Mouse (Mus musculus): ENCODE results near the gene Dnaja4.
"Not testable (repeated sequence)": the region's sequence is repeated elsewhere in the genome, so short reads cannot be mapped to it uniquely, and the experiment has no call there.

The Dnaja4 gene

DNA sequence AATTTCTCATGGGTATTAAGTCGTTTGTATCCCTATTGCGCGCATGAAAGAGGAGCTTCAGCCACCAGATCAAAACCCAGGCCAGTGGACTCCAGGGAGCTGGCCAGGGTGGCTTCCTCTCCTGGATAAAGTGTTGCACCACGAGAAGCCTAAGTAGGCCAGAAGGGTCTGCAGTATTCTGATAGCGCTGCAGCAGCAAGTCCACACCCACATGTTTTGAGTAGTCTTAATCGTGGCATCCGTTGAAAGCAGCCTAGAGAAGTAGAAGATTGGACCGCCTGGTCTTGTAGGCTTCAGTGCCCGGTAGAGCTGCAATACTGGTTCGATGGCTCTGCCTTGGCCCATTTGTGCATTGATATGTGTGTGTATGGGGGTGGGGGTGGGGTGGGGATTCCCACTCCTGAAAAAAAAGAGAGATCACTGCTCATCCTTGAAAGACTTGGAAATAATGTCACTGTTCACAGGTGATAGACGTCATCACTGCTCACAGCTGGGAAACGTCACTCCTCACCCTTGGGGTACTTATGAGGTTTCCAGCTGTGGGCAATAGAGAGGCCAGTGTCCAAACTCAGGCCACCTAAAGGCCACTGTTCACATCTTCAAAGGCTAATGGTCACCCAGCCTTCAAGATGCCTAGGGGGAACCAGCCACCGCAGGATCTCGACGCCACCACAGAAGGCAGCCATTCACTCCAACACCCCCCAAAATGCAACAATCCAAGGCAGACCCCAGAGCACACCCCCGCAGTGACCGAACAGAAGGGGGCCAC, at the start of gene Dnaja4:
Dnaja4 (plus strand) TSS at position 556 of the 769 bp plus-strand sequence.
- no peak for DNase-seq

GRCm38 (mm10) chr9:54649360-54649759, 49.3 kb upstream of the Dnaja4 start:
- no peak for DNase-seq

- no peak for DNase-seq
These were observed 45.9 kb upstream of the Dnaja4 start for GRCm38 (mm10) chr9:54652778-54653177.

GRCm38 (mm10) chr9:54655846-54656245, 42.8 kb upstream of the Dnaja4 start:
- no peak for DNase-seq

DNA sequence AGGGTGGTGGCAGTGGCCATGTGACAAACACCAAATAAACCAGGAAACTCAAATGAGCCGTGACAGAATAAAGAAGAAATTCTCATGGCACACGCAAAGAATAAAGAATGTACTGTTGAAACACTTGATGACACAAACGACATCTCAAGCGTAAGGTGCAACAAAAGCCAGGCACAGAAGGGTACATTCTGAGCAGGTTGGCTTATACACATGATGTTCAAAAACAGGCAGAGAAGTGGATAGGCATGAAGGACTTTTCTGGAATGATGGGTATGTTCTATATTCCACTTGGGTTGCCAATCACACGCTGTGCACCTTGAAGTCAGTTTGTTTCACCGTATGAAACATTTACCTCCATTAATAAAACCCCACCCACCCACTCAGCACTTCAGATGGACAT, 42.3 kb upstream of the Dnaja4 start:
- DNase-seq: no peak

- no peak for DNase-seq
These were observed 39.9 kb upstream of the Dnaja4 start for GRCm38 (mm10) chr9:54658773-54659172.

DNA sequence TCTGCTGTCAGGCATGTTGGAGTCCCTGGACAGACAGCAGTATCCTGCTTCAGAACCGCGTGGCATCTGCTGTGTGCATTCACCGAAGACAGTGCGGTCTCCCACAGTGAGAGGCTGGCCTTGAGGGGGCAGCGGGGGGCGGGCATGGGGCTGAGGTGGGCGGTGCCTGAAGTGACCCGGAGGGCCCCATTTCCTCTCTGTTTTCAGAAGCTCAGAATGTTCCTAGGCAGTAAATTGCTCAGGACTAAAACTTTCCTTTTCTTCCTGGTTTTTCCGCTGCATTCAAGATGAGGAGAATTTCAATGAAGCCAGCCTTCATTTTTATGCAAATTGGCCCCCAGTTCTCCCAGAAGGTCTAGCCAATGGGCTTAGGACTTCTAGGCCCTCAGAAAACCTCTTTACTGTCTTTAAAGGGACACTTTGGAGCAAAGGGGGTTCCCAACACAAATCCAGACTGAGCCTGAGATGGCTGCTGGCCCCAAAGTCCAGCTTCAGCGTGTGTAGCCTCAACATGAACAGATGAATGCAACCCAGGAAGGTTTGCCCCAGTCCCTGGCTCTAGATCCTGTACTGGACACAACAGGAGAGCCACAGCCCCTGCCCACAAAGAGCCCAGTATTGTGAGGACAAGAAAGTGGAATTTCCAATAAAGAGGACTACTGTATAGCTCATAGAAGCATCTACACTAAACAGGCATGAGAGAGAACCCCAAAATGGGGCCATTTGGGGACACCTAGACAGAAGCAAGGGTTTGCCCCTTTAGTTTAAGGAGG, 36.9 kb upstream of the Dnaja4 start, which contains the start of gene Acsbg1:
Acsbg1 (minus strand) TSS at position 266 of the 773 bp plus-strand sequence.
- DNase-seq: no peak

DNA sequence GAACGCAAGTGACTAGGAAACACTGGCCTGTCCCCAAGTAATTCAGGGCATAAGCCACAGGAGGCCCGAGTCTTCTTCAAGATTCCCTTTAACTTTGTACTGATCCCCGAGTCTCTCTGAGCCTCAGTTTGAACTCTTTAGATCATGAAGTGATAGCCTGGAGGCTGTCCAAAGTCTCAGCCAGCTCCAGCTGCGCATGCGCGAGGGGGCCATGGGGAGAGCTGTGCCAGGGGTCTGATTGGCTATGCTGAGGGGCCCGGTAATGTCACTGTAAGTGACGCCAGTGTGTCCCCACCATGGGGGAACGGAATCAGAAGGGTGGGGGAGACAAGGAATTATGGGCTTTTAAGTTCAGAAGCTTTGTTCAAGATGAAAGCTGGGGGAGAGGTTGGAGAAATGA, 34.3 kb upstream of the Dnaja4 start:
- DNase-seq: no peak

DNA sequence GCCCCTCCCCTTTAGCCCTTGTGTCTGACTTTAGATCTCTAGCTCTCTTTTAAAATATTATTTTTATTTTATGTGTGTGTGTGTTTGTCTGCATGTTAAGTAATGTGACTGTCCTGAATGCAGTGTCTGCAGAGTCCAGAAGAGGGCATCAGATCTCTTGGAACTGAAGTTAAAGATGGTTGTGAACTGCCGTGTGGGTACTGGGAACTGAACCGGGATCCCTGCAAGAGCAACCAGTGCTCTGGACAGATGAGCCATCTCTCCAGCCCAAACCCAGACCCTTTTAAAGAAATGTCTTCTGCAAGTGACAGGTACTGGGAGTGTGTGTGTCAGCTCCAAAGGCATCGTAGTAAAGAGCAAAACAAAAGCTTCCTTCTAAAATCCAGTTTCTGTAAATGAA, 32.6 kb upstream of the Dnaja4 start:
- DNase-seq: no peak

DNA sequence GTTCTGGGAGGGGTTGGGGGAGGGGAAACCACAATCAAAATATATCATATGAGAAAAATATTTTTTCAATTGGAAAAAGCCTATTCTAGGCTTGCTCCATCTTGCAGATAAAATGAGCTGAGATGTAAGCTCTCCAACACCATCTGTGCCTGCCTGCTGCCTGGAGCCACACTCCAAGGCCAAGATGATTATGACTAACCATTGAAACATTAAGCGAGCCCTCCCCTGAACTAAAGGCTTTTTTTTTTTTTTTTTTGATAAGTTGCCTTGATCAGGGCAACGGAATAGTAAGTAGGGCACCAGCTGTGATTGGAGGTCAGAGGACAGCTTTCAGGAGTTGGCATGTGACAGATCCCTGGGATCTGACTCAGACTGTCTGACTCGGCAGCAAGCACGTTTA, 30.2 kb upstream of the Dnaja4 start:
- DNase-seq: peak; percentile 40

DNA sequence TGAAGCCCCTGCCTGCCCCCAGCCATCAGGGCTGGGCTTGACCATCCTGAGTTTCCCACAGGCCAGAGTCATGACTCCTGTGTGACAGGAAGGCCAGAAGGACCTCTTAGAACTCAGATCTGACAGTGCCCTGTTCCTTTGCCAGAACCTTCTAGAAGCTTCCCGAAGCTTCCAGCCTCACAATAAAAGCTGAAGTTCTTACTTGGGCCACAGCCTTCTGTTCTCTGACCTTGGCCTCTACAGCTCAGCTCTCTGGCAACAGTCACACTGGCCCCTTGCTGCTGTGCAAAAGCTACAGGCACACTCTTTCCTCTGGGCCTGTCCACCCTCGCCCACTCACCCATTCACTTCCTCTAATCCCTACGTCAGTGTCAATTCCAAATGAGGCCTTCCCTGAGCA, 26.7 kb upstream of the Dnaja4 start:
- DNase-seq: no peak

DNA sequence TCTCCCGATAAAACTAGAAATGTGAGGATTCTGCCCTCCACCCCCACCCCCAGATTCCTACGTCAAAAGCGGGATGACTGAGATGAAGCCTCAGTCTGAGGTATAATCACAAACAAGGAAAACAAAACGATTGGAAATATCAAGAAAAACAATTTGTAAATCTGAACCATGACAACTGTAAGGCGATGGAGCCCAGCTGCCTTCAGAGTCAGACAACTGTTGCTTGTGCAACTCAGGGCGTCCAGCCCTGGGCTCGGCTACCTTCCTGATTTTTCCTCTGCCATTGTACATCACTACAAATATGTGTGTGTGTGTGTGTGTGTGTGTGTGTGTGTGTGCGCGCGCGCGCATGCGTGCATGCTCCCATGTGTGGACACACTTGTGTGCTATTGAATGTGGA, 24.8 kb upstream of the Dnaja4 start:
- DNase-seq: no peak

DNA sequence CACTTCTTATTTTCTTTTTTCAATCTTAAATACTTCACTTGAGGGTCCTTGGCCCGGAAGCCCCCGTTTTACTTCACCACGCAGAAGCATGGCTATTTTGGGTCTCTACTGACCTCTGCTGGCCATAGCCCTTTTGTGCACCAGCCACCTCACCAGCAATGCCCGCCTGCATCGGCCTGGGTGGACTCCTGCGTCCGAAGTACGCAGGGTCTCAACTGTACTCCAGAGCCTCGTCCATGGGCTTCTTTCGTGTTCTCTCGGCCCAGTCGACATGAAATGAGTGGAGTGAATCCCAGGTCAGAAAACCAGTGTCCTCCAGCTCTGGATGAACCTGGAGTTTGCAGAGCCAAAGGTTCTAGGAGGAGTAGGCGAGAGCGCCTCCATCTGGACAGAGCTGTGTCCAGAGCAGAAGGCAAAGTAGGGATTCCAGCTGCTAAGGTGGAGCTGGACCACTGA, 22.1 kb upstream of the Dnaja4 start:
- peak; percentile 76 for DNase-seq

- peak; percentile 58 for DNase-seq
These were observed 15.8 kb upstream of the Dnaja4 start for GRCm38 (mm10) chr9:54682846-54683245.

DNA sequence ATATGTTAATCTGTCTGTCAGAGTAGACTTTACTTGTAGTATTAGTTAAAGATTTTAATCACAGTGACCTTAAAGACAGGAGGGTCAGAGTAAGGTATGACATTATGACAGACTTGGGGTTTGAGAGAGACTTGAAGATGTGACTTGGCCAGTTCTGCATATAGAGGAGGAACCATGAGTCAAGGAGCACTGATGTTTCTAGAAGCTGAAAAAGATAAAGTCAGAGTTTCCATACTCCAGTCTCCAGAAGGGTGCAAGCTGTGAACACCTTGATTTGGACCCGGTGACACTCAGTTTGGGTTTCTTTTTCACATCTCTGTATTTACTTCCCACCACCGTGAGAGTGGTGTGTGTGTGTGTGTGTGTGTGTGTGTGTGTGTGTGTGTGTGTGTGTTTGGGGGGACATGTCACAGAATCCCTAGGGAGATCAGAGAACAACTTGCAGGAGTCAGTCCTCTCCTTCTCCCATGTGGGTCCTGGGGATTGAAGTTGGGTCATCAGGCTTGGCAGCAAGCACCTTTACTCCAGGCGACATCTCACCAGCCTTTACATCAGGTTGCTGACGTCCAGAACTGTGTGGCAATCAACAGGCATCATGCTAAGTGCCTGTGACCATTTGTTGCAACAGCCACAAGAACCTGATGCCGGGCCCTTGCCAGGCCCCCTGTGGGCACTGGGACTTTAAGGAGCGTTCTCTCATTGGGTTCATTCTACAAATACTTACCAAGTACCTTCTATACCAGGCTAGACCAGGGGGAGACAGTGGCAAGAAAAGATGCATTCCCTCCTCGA, 14.7 kb upstream of the Dnaja4 start:
- no peak for DNase-seq

GRCm38 (mm10) chr9:54687246-54688236, 11.1 kb upstream of the Dnaja4 start:
- no peak for DNase-seq

GRCm38 (mm10) chr9:54689446-54689845, 9.2 kb upstream of the Dnaja4 start:
- DNase-seq: no peak

DNA sequence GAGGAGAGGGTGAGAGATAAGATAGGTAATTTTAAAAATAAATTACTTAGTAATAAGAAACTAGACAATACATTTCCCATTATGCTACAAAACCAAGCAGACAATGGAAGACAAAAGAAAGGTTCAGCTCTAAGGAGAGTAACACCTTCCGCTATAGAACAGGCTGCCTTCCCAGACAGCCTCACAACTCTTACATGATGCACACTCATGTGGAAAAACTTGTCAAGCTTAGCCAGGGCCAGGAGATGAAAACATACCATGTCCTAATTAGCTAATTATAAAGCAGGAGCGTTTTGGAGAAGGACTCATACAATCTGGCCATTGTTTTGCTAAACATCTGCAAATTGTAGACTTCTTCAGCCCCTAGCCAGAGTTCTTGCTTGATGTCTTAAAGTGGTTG, 8.0 kb upstream of the Dnaja4 start:
- DNase-seq: not testable (repeated sequence)

DNA sequence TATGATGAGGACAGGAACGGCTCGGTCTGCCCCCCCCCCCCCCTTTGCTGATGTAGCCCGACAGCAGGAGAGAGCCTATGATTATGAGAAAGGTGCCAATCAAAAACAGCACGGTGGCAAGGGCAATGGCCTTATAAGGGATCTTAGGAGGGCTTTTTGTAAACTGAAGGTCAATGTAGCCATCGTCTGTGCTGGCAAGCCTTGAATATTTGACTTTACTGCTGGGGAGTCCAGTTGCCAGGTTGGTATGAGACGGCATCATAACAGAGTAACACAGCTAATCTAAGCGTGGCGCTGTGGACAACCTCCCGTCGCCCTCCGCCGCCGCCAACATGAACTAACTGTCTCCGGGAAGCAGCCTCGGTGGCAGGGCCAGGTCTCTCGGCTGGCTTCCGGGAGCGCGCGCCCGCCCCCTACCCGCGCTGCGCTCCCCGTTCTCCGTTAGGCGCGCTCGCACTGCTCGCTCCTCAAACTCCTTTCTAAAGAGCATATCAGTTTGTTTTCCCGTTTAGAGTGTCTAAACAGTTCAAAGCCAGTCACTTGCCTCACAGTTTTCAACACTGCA, 7.3 kb upstream of the Dnaja4 start:
- not testable (repeated sequence) for DNase-seq

DNA sequence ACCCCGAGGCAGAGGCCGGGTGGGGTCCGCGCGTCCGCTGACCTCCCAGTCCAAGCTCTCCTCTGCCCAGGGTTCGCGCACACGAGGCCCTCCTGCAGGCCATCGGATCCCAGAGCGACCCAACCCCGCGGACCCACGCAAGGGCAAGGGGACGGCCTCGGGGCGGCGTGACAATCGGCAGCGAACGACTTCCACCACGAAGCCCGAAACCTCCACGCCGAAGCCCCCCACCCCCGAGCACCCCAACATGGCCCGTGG, 343 bp downstream of the Dnaja4 start:
- DNase-seq: no peak

GRCm38 (mm10) chr9:54699345-54700173, 886 bp downstream of the Dnaja4 start:
- peak; percentile 77 for DNase-seq
